Mouse (Mus musculus) layer of hippocampus, postnatal 10 days (tissue): ENCODE measurements around the gene Tob2. TPM values are rescaled to one million over a fixed set of nuclear protein-coding genes. Genes with fewer than 3 reads are reported as not detected.

Source experiments
- total RNA-seq, 2 experiments: library from RNA; stranded (reverse); gene quantifications; 2 replicates each; pipeline ENCODE4 v1.2.3; 2021

Gene Tob2
- total RNA-seq, 2 experiments from 2014 or later = 25.2 to 31.9 TPM

Other genes with a start within 250 kb of the Tob2 start
- 10 to 100 TPM; 36.1 to 37.9 TPM for gene L3mbtl2, start 194.9 kb downstream of the Tob2 start, total RNA-seq
- 10 to 100 TPM; 24.0 to 31.8 TPM for gene Chadl, start 161.5 kb downstream of the Tob2 start, total RNA-seq
- gene Zc3h7b, start 113.7 kb downstream of the Tob2 start, total RNA-seq = 100 to 1,000 TPM; 155 to 187 TPM
- 100 to 1,000 TPM; 189 to 201 TPM for gene Rangap1, start 113.3 kb downstream of the Tob2 start, total RNA-seq
- gene Tef, start 56.4 kb downstream of the Tob2 start, total RNA-seq = 100 to 1,000 TPM; 125 to 148 TPM
- 10 to 100 TPM; 44.9 to 49.2 TPM for gene Phf5a, start 13.1 kb upstream of the Tob2 start, total RNA-seq
- 100 to 1,000 TPM; 396 to 417 TPM for gene Aco2, start 13.5 kb upstream of the Tob2 start, total RNA-seq
- 10 to 100 TPM; 50.9 to 52.8 TPM for gene Polr3h, start 67.4 kb upstream of the Tob2 start, total RNA-seq
- 100 to 1,000 TPM; 170 to 185 TPM for gene Csdc2, start 78.0 kb upstream of the Tob2 start, total RNA-seq
- gene Pmm1, start 102.1 kb upstream of the Tob2 start, total RNA-seq = 100 to 1,000 TPM; 176 to 189 TPM
- gene 1700029P11Rik, start 121.7 kb upstream of the Tob2 start, total RNA-seq = not detected
- gene Xrcc6, start 129.0 kb upstream of the Tob2 start, total RNA-seq = 10 to 100 TPM; 25.5 to 36.2 TPM
- gene Desi1, start 175.1 kb upstream of the Tob2 start, total RNA-seq = 10 to 100 TPM; 86.3 to 99.3 TPM
- 100 to 1,000 TPM in 1 of 2 experiments, 10 to 100 TPM in 1; 97.5 to 108 TPM for gene Snu13, start 188.8 kb upstream of the Tob2 start, total RNA-seq
- gene 4930407I10Rik, start 200.4 kb upstream of the Tob2 start, total RNA-seq = not detected
- gene Mei1, start 211.2 kb upstream of the Tob2 start, total RNA-seq = under 1 TPM; 0.18 to 0.27 TPM